Mouse (Mus musculus) liver, embryonic 13.5 days (tissue): ENCODE measurements around the gene Uckl1. TPM values are rescaled to one million over a fixed set of nuclear protein-coding genes. Genes with fewer than 3 reads are reported as not detected.

Source experiments
- ATAC-seq: fragments of 200-750 bp; cut with Nextera tagmentation; 2 replicates; pipeline ENCODE4 v1.8.0; 2017; ENCODE audit warnings: low read depth, mild to moderate bottlenecking, moderate number of reproducible peaks, moderate library complexity
- DNase-seq: peaks from one replicate; pipeline ENCODE4 v3.0.0; 2022
- H3K27ac ChIP-seq: fragments of 300-500 bp; sonication (generic); 2 replicates; pipeline ENCODE4 v1.5.1; 2015; ENCODE audit warnings: moderate library complexity, mild to moderate bottlenecking, inconsistent platforms
- H3K27me3 ChIP-seq: fragments of 300-500 bp; sonication (generic); 2 replicates; pipeline ENCODE4 v1.6.1; 2015; ENCODE audit warnings: mild to moderate bottlenecking, inconsistent platforms
- H3K36me3 ChIP-seq: fragments of 300-500 bp; sonication (generic); 2 replicates; pipeline ENCODE4 v1.6.1; 2015; ENCODE audit warnings: mild to moderate bottlenecking, inconsistent platforms
- H3K4me1 ChIP-seq: fragments of 300-500 bp; sonication (generic); replicated peaks from 2 replicates; pipeline ENCODE4 v1.6.1; 2015; ENCODE audit warnings: inconsistent platforms
- H3K4me2 ChIP-seq: fragments of 300-500 bp; sonication (generic); 2 replicates; pipeline ENCODE4 v1.6.1; 2015; ENCODE audit warnings: inconsistent platforms, mild to moderate bottlenecking, moderate library complexity
- H3K4me3 ChIP-seq: fragments of 300-500 bp; sonication (generic); replicated peaks from 2 replicates; pipeline ENCODE4 v1.5.1; 2015; ENCODE audit warnings: mild to moderate bottlenecking, inconsistent platforms
- H3K9ac ChIP-seq: fragments of 300-500 bp; sonication (generic); 2 replicates; pipeline ENCODE4 v1.6.1; 2015; ENCODE audit warnings: mild to moderate bottlenecking, inconsistent platforms
- H3K9me3 ChIP-seq: fragments of 300-500 bp; sonication (generic); replicated peaks from 2 replicates; pipeline ENCODE4 v1.6.1; 2016; ENCODE audit warnings: inconsistent platforms
- WGBS: fragments of 180-500 bp; shearing (Covaris S2); methylation state at CpG from one replicate; pipeline ENCODE4 v1.1.7; 2015; ENCODE audit not compliant: insufficient replicate concordance; 5-methylcytosine and 5-hydroxymethylcytosine counted together
- polyA plus RNA-seq: library from polyadenylated mRNA; unstranded; fragments of >200 nt; fragmentation: Nextera tagmentation; extraction: Ambion mirVana; gene quantifications from 2 replicates; pipeline ENCODE4 v1.2.1, GENCODE M21; 2015

Uckl1 gene
- 19.8 and 22.1 TPM in 2 replicates for polyA plus RNA-seq

DNA sequence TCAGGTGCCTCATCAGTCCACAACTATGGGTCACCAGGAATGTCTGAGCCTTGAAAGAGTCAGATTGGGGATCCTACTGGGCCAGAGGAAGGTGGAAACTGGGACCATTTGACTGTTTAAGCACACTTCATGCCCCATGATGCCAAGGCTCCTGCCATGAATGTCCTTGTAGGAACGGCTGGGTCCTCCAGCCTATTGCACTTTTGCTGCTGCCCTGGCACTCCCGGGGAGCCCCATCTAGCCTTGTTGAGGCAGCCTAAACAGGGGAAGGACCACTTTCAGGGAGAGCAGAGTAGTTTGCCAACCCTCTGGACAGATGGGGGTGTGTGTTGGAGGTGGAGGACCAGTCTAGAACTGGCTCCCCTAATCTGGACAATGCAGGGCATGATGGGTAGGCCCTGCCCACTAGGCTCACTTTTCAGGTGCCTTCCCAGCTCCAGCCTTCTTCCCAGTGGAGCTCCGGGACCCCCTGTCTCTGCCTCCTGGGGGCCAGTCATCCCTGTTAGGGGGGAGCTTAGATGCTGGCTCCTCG lies at the start of gene Uckl1:
Uckl1 (minus strand) TSS at position 482 of the 532 bp plus-strand sequence.
- DNase-seq (no peak), ATAC-seq (no peak)
- H3K27ac ChIP-seq = no peak within 1 kb of the TSS
- H3K9me3 ChIP-seq = no peaks in the 10 kb centered on the region
- H3K27me3 ChIP-seq = no peaks in the 10 kb centered on the region
- no peak within 1 kb of the TSS for H3K4me2 ChIP-seq
- no peak within 1 kb of the TSS for H3K4me3 ChIP-seq
- peaks cover 38% of the 10 kb centered on the region for H3K4me1 ChIP-seq
- 75% methylated on average over 4 of the region's 4 CpGs for WGBS
- 0 out of 2 replicates have a peak within 1 kb of the TSS, but pooled peaks have one; percentile 3 for H3K9ac ChIP-seq
- H3K36me3 ChIP-seq = peaks cover 55% of the 10 kb centered on the region

DNA sequence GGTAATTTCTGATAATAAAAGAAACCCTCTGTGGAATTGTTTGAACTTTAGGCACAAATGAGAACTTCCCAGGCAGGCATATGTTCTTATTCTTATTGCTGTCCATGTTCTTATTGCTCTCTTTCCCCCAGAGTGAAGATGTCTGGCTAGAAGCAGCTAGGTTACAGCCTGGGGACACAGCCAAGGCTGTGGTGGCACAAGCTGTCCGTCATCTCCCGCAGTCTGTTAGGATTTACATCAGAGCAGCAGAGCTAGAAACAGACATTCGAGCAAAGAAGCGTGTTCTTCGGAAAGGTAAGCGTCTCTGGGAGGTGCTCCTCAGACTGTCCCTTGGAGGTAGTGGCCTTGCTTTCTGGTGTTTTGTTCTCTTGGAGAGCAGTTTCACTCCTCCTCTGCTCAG lies 47.9 kb upstream of the Uckl1 start:
- WGBS = 83% methylated on average over 6 of the region's 6 CpGs
- H3K9ac ChIP-seq = no peak overlapping the region
- H3K4me3 ChIP-seq = no peak overlapping the region
- ATAC-seq (no peak), DNase-seq (no peak)
- no peak overlapping the region for H3K4me2 ChIP-seq
- H3K9me3 ChIP-seq = no peaks in the 10 kb centered on the region
- H3K27ac ChIP-seq = no peak overlapping the region
- peaks cover 3% of the 10 kb centered on the region for H3K4me1 ChIP-seq
- H3K36me3 ChIP-seq = peaks cover 71% of the 10 kb centered on the region
- no peaks in the 10 kb centered on the region for H3K27me3 ChIP-seq

DNA sequence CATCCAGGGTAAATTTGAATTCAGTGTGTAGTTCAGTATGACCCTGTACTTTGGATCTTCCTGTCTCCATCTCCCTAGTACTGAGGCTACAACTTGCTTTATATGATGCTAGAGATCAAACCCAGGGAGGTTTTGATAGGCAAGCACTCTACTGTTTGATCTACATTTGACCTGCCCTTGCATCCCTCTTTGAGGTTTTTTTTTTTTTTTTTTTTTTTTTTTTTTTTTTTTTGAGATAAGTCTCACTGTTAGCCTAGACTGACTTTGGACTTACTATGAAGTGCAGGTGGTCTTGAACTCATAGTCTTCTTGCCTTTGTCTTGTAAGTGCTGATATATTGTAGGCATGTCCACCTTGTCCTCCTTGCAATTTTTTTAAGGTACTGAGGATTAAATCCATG lies 43.8 kb upstream of the Uckl1 start:
- H3K9me3 ChIP-seq = no peaks in the 10 kb centered on the region
- no peak overlapping the region for H3K4me3 ChIP-seq
- H3K36me3 ChIP-seq = peaks cover 48% of the 10 kb centered on the region
- DNase-seq (no peak), ATAC-seq (no peak)
- H3K9ac ChIP-seq = no peak overlapping the region
- no peak overlapping the region for H3K27ac ChIP-seq
- peaks cover 12% of the 10 kb centered on the region for H3K4me1 ChIP-seq
- H3K4me2 ChIP-seq = no peak overlapping the region
- H3K27me3 ChIP-seq = no peaks in the 10 kb centered on the region

DNA sequence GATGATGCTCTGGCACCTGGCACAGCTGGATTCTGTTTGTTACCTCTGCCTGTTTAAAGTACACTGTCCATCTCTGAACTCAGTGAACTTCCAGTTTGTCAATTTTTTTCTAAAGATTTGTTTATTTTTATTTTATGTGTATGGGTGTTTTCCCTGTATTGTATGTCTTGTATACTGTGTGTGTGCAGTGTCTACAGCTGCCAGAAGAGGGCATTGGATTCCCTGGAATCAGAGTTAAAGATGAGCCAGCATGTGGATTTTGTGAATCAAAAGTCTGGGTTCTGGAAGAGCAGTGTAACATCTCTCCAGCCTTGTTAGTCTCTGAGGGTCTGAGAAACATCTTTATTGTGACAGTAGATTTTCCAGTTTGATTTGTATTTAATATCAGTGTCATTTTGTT lies 38.7 kb upstream of the Uckl1 start:
- H3K27ac ChIP-seq = no peak overlapping the region
- DNase-seq (no peak), ATAC-seq (no peak)
- H3K4me1 ChIP-seq = peaks cover 12% of the 10 kb centered on the region
- H3K9me3 ChIP-seq = no peaks in the 10 kb centered on the region
- H3K4me3 ChIP-seq = no peak overlapping the region
- H3K4me2 ChIP-seq = no peak overlapping the region
- peaks cover 54% of the 10 kb centered on the region for H3K36me3 ChIP-seq
- no peaks in the 10 kb centered on the region for H3K27me3 ChIP-seq
- H3K9ac ChIP-seq = no peak overlapping the region

DNA sequence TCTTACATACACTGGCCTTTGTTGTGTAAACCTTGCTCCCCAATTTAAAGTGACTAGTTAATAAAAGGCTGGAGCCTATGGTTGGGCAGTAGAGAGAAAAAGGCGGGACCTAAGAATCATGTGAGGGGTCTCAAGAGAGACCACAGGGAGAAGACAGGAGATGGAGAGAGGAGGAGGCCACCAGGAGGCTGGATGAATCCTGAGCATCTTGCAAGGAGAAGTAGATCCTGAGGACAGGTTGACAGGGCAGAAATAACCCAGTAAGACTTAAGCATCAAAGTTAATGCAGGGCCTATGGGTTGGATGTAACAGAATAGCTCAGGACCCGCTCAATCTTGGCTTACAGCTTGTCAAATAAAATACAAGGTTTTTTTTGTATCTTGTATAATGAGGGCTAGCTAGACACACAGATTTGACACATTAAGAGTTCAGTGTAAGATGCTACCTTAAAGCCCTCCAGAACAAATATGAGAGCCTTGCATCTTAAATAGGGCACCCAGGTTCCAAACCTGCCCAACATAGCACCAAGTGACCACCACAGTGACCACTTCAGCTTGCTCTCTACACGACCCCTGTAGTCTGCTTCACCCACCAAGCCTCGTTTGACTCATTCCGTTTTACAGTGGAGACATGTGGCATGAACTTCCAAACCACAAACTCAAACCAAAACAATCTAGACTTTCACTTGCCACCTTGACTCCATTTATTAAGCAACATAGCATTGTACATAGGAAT lies 34.2 kb upstream of the Uckl1 start:
- DNase-seq (no peak), ATAC-seq (no peak)
- Histone ChIP-seq H3K4me3 (no peak overlapping the region), H3K4me2 (no peak overlapping the region), H3K9me3 (no peaks in the 10 kb centered on the region), H3K4me1 (peaks cover 6% of the 10 kb centered on the region; the same call in 1 of the 2 replicates), H3K9ac (no peak overlapping the region), H3K36me3 (peaks cover 51% of the 10 kb centered on the region), H3K27me3 (no peaks in the 10 kb centered on the region), H3K27ac (no peak overlapping the region)
- 71% methylated on average over 5 of the region's 5 CpGs for WGBS

DNA sequence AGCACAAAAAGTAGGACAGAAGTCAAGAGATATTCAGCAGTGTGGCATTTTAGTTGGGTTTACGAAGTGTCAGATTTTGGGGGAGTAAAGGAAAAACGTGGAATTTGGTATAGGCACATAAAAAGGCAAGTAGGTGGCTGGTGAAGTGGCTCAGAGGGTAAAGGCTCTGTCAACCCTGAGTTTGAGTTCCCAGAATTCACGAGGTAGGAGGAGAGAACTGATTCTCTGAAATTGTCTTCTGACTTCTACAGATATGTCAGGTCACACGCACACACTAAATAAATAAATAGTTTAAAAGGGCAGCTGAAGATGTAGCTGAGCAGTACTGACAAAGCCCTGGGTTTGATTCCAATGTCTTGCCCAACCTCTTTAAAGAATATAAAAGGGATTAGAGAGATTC lies 17.7 kb upstream of the Uckl1 start:
- peak overlapping the region; percentile 75 for H3K4me2 ChIP-seq
- peak overlapping the region; percentile 97 for H3K4me3 ChIP-seq
- H3K9me3 ChIP-seq = no peaks in the 10 kb centered on the region
- H3K9ac ChIP-seq = peak overlapping the region; percentile 92
- no peaks in the 10 kb centered on the region for H3K36me3 ChIP-seq
- 44% methylated on average over 4 of the region's 4 CpGs for WGBS
- peak overlapping the region; percentile 31; the same call in 1 of the 2 replicates for H3K27ac ChIP-seq
- H3K27me3 ChIP-seq = peaks cover 28% of the 10 kb centered on the region
- H3K4me1 ChIP-seq = peaks cover 52% of the 10 kb centered on the region
- DNase-seq (no peak), ATAC-seq (no peak)

DNA sequence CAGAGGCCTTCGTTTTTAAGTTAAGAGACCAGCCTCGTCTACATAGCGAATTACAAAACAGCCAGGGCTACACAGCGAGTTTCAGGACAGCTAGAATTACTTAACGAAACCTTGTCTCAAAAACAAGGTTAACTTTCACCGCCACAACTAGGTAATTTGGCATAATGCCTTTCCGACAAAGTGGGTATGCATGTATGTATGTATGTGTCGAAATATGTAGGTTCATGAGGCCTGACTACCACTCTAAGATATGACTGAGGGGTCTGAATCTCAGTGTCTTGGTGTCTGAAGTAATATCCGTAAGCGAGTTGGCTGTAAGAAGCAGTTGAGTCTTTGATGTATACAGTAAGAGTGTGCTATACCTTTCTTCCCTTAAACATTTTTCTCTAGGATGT lies 17.1 kb upstream of the Uckl1 start:
- no peaks in the 10 kb centered on the region for H3K36me3 ChIP-seq
- peak overlapping the region; percentile 87 for H3K27ac ChIP-seq
- ATAC-seq = no peak
- H3K4me1 ChIP-seq = peaks cover 55% of the 10 kb centered on the region
- H3K4me3 ChIP-seq = peak overlapping the region; percentile 97
- H3K27me3 ChIP-seq = peaks cover 30% of the 10 kb centered on the region
- peak overlapping the region; percentile 92 for H3K9ac ChIP-seq
- no peak for DNase-seq
- no peaks in the 10 kb centered on the region for H3K9me3 ChIP-seq
- WGBS = 22% methylated on average over 10 of the region's 10 CpGs
- peak overlapping the region; percentile 75 for H3K4me2 ChIP-seq

DNA sequence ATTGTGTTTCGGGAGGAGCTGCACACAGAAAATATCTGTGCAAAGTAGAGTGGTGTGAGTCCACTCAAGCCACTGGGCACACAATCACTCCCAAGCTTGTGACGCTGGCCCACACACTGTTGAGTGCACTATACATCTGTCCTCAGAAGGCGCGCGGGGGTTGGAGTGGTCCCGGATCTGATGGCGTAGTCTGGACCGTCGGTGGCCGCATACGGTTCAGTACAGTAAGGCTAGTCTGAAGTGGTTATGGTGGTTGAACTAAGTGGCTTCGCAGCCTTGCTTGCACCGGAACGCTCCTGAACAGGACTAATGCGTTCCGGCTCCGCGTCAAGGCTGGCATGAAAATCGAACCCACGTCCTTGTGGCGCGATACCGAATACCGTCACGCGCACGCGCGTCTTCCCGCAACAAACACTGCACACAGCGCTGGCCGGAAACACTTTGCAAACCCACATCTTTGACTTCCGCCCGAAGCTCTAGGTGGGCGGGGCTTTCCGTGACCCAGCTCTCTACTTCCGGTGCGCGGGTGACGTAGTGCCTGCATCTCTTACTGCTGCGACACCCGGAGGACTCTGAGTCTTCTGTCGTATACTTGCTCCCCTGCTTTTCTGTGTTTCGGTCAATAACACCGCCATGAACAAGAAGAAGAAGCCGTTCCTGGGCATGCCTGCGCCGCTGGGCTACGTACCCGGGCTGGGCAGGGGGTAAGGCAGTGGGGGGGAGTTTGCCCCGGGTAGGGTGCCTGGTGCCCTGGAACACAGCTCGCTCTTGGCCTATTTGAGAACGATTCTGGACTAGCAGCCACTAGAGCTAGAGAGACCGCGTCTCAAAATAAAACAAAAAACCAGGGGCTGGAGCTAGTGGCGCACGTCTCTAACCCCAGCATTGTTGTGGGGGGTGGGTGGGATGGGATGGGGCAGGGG lies 16.4 kb upstream of the Uckl1 start:
- H3K4me1 ChIP-seq = peaks cover 55% of the 10 kb centered on the region
- peak overlapping the region; percentile 75 for H3K4me2 ChIP-seq
- H3K36me3 ChIP-seq = no peaks in the 10 kb centered on the region
- ATAC-seq (peak; percentile 95), DNase-seq (peak; percentile 94)
- peak overlapping the region; percentile 87 for H3K27ac ChIP-seq
- H3K4me3 ChIP-seq = peak overlapping the region; percentile 97
- 2% methylated on average over 57 of the region's 57 CpGs for WGBS
- peak overlapping the region; percentile 92 for H3K9ac ChIP-seq
- H3K27me3 ChIP-seq = peaks cover 37% of the 10 kb centered on the region
- H3K9me3 ChIP-seq = no peaks in the 10 kb centered on the region

DNA sequence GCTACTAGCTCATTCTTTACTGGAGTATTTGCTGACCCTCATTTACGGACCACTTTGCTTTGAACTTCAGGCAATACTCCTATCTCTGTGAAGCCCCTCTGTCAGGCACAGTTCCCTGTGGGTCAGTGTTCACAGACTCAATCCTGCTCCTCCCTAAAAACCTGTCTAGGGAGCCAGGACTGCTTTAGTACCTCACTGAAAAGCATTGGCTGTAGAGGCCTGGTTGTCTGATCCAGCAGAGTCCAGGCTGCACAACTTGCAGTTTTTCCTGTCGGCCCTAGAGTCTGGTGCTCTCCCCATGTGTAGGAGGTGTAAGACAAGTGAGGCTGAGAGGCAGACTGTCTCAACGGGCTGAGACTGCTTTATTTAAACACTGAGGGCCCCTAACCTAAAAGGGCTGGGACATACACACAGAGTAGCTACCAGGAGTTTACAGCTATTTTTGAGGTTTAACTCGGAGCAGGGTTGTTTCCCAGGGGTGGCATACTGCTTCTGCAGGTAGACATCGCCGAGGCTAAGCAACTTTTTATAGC lies 15.6 kb upstream of the Uckl1 start:
- ATAC-seq (no peak), DNase-seq (no peak)
- Histone ChIP-seq H3K27me3 (peaks cover 37% of the 10 kb centered on the region), H3K9me3 (no peaks in the 10 kb centered on the region), H3K36me3 (no peaks in the 10 kb centered on the region), H3K4me1 (peaks cover 55% of the 10 kb centered on the region), H3K27ac (peak overlapping the region; percentile 74; the same call in 1 of the 2 replicates), H3K4me2 (peak overlapping the region; percentile 75), H3K4me3 (peak overlapping the region; percentile 97), H3K9ac (peak overlapping the region; percentile 92)
- WGBS = 64% methylated on average over 6 of the region's 6 CpGs

DNA sequence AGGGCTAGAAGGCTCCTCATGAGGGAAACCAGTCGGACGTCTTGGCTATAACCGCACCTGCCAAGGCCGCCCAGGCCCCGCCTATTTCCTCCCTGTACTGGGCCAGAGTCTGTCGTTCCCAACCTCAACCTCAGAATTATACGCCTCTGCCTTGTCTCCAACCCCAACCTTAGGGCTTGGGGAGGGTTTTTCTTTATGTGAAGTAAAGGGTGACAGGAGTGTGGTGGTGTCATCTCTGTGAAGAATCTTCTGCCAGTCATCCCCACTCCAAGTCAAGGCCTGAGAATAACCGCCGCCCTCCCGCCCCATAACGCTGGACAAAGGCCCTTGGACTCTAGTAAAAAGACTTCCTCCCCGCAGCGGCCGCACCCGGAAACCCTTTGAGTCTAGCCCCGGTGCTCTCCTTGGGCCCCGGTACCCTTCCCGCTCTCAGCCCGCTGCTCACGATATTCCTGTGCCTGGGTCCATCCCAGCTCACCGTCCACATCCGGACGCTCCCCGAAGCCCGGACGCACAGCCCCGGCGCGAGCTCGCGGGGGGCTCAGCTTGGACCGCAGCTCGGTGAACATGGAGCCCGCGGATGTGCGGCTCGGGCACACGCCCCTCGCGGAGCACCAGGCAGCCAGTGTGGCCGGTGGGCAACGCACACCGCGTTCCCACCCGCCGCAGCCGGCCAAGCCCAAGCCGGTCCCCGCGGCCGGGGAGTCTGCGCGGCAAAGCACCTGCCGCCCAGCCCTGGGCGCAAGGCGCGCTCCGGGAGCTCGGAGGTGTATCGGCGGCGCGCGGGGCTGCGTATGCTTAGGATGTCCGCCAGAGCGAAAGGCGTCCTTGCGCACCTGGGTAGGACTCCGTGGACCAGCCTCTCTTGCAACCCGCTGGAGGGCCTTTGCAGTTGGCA lies 14.0 kb upstream of the Uckl1 start, which contains the start of gene Samd10:
Samd10 (minus strand) TSS at position 759 of the 898 bp plus-strand sequence.
- ATAC-seq (0 out of 2 replicates have a peak, but pooled peaks have one; percentile 8), DNase-seq (peak; percentile 44)
- peaks cover 55% of the 10 kb centered on the region for H3K4me1 ChIP-seq
- H3K4me3 ChIP-seq = peak within 1 kb of the TSS; percentile 67
- no peaks in the 10 kb centered on the region for H3K36me3 ChIP-seq
- H3K9me3 ChIP-seq = no peaks in the 10 kb centered on the region
- H3K27me3 ChIP-seq = peaks cover 37% of the 10 kb centered on the region
- H3K27ac ChIP-seq = no peak within 1 kb of the TSS
- peak within 1 kb of the TSS; percentile 91 for H3K4me2 ChIP-seq
- 2% methylated on average over 71 of the region's 71 CpGs for WGBS
- peak within 1 kb of the TSS; percentile 75 for H3K9ac ChIP-seq
